Mouse (Mus musculus) hindbrain, embryonic 14.5 days (tissue): Measurements from ENCODE around the gene Snx3. TPM values are rescaled to one million over a fixed set of nuclear protein-coding genes. Genes with fewer than 3 reads are reported as not detected.

ENCODE experiments used
- ATAC-seq: fragments of 200-750 bp; cut with Nextera tagmentation; 2 replicates; pipeline ENCODE4 v1.8.0; 2017; ENCODE audit warnings: moderate number of reproducible peaks, mild to moderate bottlenecking, moderate TSS enrichment, moderate library complexity; ENCODE audit not compliant: low FRiP score
- DNase-seq: peaks from one replicate; pipeline ENCODE4 v3.0.0-alpha.2; 2015; ENCODE audit warnings: low spot score
- H3K27ac ChIP-seq: fragments of 300-500 bp; sonication (generic); 2 replicates; pipeline ENCODE4 v1.5.1; 2014; ENCODE audit warnings: mild to moderate bottlenecking, moderate library complexity
- H3K27me3 ChIP-seq: fragments of 300-500 bp; sonication (generic); 2 replicates; pipeline ENCODE4 v1.6.1; 2014; ENCODE audit warnings: mild to moderate bottlenecking, low read length, mixed read lengths; ENCODE audit not compliant: control insufficient read depth, insufficient read depth
- H3K36me3 ChIP-seq: fragments of 300-500 bp; sonication (generic); replicated peaks from 2 replicates; pipeline ENCODE4 v1.6.1; 2014; ENCODE audit not compliant: control insufficient read depth, insufficient read depth
- H3K4me1 ChIP-seq: fragments of 300-500 bp; sonication (generic); replicated peaks from 2 replicates; pipeline ENCODE4 v1.6.1; 2014; ENCODE audit warnings: antibody characterized with exemption, low read length, mixed read lengths; ENCODE audit not compliant: control insufficient read depth, insufficient read depth
- H3K4me2 ChIP-seq: fragments of 300-500 bp; sonication (generic); replicated peaks from 2 replicates; pipeline ENCODE4 v1.6.1; 2014; ENCODE audit warnings: mild to moderate bottlenecking, moderate library complexity
- H3K4me3 ChIP-seq: fragments of 300-500 bp; sonication (generic); replicated peaks from 2 replicates; pipeline ENCODE4 v1.5.1; 2014; ENCODE audit warnings: mild to moderate bottlenecking, low read length
- H3K9ac ChIP-seq: fragments of 300-500 bp; sonication (generic); 2 replicates; pipeline ENCODE4 v1.6.1; 2014
- H3K9me3 ChIP-seq: fragments of 300-500 bp; sonication (generic); 2 replicates; pipeline ENCODE4 v1.6.1; 2016; ENCODE audit warnings: low read length; ENCODE audit not compliant: control insufficient read depth
- WGBS: fragments of 180-500 bp; shearing (Covaris S2); extraction: QIAGEN DNeasy Blood & Tissue Kit; methylation state at CpG from one replicate; pipeline ENCODE4 v1.1.7; 2014; 5-methylcytosine and 5-hydroxymethylcytosine counted together
- polyA plus RNA-seq: library from polyadenylated mRNA; unstranded; fragments of >200 nt; fragmentation: Nextera tagmentation; extraction: Ambion mirVana; gene quantifications from 2 replicates; pipeline ENCODE4 v1.2.1, GENCODE M21; 2014

Gene Snx3
- polyA plus RNA-seq, 1 experiment from 2014 or later = 296 TPM

GRCm38 (mm10) chr10:42580951-42581277 lies 79.1 kb downstream of the Snx3 start:
- Histone ChIP-seq H3K4me2 (no peak overlapping the region), H3K9ac (no peak overlapping the region), H3K4me1 (peaks cover 17% of the 10 kb centered on the region), H3K9me3 (no peaks in the 10 kb centered on the region), H3K36me3 (no peaks in the 10 kb centered on the region), H3K27me3 (peaks cover 99% of the 10 kb centered on the region), H3K4me3 (no peak overlapping the region), H3K27ac (no peak overlapping the region)
- ATAC-seq (no peak), DNase-seq (no peak)
- WGBS = 2% methylated on average over 7 of the region's 7 CpGs

- Histone ChIP-seq H3K4me2 (no peak overlapping the region), H3K4me1 (peaks cover 17% of the 10 kb centered on the region), H3K4me3 (no peak overlapping the region; the same call in 1 of the 2 replicates), H3K27ac (no peak overlapping the region), H3K27me3 (peaks cover 99% of the 10 kb centered on the region), H3K36me3 (no peaks in the 10 kb centered on the region), H3K9me3 (peaks cover 5% of the 10 kb centered on the region; the same call in 1 of the 2 replicates), H3K9ac (no peak overlapping the region)
- ATAC-seq = no peak
- WGBS = under 1% methylated on average over 43 of the region's 45 CpGs
- DNase-seq = peak; percentile 64
Measured at GRCm38 (mm10) chr10:42581694-42582565, 80.1 kb downstream of the Snx3 start.

- peaks cover 5% of the 10 kb centered on the region; the same call in 1 of the 2 replicates for H3K9me3 ChIP-seq
- DNase-seq (no peak), ATAC-seq (no peak)
- H3K4me3 ChIP-seq = no peak overlapping the region; the same call in 1 of the 2 replicates
- no peak overlapping the region for H3K9ac ChIP-seq
- no peak overlapping the region for H3K27ac ChIP-seq
- H3K36me3 ChIP-seq = no peaks in the 10 kb centered on the region
- peak overlapping the region; percentile 35 for H3K4me2 ChIP-seq
- H3K4me1 ChIP-seq = peaks cover 17% of the 10 kb centered on the region
- peaks cover 98% of the 10 kb centered on the region for H3K27me3 ChIP-seq
- under 1% methylated on average over 44 of the region's 44 CpGs for WGBS
Measured at GRCm38 (mm10) chr10:42582566-42583110, 80.8 kb downstream of the Snx3 start.

DNA sequence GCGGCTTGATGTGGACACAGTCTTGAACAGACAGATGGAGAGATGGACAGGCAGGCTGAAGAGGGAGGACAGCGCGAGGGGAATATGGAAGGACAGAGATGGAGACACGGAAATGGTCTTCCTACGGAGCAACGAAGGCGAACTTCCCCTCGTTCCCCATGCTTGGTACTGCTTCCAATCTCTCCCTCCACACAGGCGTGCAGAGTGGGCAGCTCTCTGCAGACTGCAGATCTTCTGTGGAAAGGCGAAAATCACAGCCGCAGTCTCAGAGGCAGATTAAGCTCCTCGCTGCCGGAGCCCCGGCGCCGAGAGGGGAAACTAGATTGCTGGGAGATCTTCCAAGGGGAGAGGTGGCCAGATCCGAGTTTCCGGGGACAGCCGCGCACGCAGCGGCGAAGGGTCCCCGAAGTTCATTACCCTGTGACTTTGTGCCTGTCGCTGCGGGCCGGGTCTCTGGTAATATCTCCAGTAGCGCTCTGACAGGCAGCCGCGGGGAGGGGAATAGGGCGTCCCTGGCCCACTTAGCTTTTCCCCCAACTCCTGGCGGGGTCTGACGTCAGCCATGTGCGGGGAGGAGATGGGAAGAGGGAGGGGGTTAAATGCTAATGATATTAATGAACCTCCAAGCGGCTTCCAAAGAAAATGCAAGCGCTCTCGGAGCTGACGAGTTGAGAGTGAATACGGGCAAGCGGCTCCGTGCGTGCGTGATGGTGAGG lies 81.5 kb downstream of the Snx3 start, which contains the start of the genes Nr2e1 and Ostm1:
Gene Nr2e1 (minus strand): TSS at position 476 of the 716 bp plus-strand sequence.
Gene Ostm1 (plus strand): TSS at position 666 of the 716 bp plus-strand sequence.
- H3K4me3 ChIP-seq = peak within 1 kb of the TSS; percentile 14
- peak within 1 kb of the TSS; percentile 35 for H3K4me2 ChIP-seq
- no peak within 1 kb of the TSS for H3K27ac ChIP-seq
- peaks cover 17% of the 10 kb centered on the region for H3K4me1 ChIP-seq
- peaks cover 5% of the 10 kb centered on the region; the same call in 1 of the 2 replicates for H3K9me3 ChIP-seq
- H3K27me3 ChIP-seq = peaks cover 98% of the 10 kb centered on the region
- no peaks in the 10 kb centered on the region for H3K36me3 ChIP-seq
- no peak for DNase-seq
- no peak within 1 kb of the TSS for H3K9ac ChIP-seq
- no peak for ATAC-seq
- WGBS = under 1% methylated on average over 43 of the region's 43 CpGs

DNA sequence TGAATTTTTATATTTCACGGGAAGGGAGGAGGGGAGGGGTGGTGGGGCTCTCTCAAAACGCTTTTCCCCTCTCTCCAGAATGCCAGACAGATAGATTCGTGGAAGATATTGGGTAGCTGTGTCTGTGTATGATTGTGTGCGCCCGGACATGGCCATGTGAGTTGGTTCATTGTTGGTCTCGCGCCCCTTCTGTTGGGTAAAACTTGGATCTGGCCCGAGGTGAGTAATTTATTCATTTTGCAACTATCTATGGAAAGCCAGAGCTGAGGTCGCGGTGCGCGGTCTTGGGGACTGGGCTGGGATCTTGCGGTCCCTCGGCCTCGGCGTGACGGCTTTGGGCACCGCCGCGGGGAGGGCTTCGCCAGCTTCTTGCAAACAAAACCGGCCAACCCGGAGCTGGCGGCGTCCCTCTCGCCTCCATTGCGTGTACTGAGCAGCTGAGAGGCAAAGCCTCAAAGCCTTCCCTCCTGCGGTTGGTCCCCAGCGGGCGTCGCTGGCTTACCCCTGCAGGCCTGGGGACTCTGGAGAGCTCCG lies 82.1 kb downstream of the Snx3 start:
- H3K9ac ChIP-seq = no peak overlapping the region

GRCm38 (mm10) chr10:42584436-42584983 lies 82.7 kb downstream of the Snx3 start:
- H3K27ac ChIP-seq = no peak overlapping the region
- H3K27me3 ChIP-seq = peaks cover 98% of the 10 kb centered on the region
- H3K9ac ChIP-seq = no peak overlapping the region
- H3K36me3 ChIP-seq = no peaks in the 10 kb centered on the region
- no peak for ATAC-seq
- H3K4me1 ChIP-seq = peaks cover 14% of the 10 kb centered on the region
- H3K4me3 ChIP-seq = peak overlapping the region; percentile 14
- peaks cover 5% of the 10 kb centered on the region; the same call in 1 of the 2 replicates for H3K9me3 ChIP-seq
- no peak for DNase-seq
- 1% methylated on average over 37 of the region's 37 CpGs for WGBS
- H3K4me2 ChIP-seq = peak overlapping the region; percentile 35

More for the DNA sequence above, 82.1 kb downstream of the Snx3 start:
- Histone ChIP-seq H3K4me2 (peak overlapping the region; percentile 35), H3K4me1 (peaks cover 17% of the 10 kb centered on the region), H3K27ac (no peak overlapping the region), H3K4me3 (peak overlapping the region; percentile 14), H3K27me3 (peaks cover 98% of the 10 kb centered on the region), H3K36me3 (no peaks in the 10 kb centered on the region), H3K9me3 (peaks cover 5% of the 10 kb centered on the region; the same call in 1 of the 2 replicates)
- ATAC-seq (no peak), DNase-seq (no peak)
- 2% methylated on average over 31 of the region's 32 CpGs for WGBS

Other genes with a start within 250 kb of the Snx3 start
- 5.5 and 5.9 TPM in 2 replicates for gene Foxo3, start 225.3 kb upstream of the Snx3 start, polyA plus RNA-seq
- 8.4 and 9.6 TPM in 2 replicates for gene Afg1l, start 23.5 kb upstream of the Snx3 start, polyA plus RNA-seq
- 0.23 TPM in 1 of 2 replicates, not detected in the other for gene Nr2e1, start 81.6 kb downstream of the Snx3 start, polyA plus RNA-seq
- gene Ostm1, start 81.8 kb downstream of the Snx3 start, polyA plus RNA-seq = 41.8 and 43.5 TPM in 2 replicates